Mouse (Mus musculus) E14TG2a.4 (cell line): ENCODE results near the gene Itpr2.

Experiments used
- H3K27me3 ChIP-seq: 2 replicates; pipeline ENCODE4 v1.6.1; 2014; ENCODE audit warnings: low read length, control low read depth; ENCODE audit not compliant: insufficient read depth
- H3K36me3 ChIP-seq: 2 replicates; pipeline ENCODE4 v1.6.1; 2014; ENCODE audit warnings: low read length, control low read depth; ENCODE audit not compliant: insufficient read depth
- H3K4me1 ChIP-seq: replicated peaks from 2 replicates; pipeline ENCODE4 v1.6.1; 2014; ENCODE audit warnings: low read depth, low read length, control low read depth
- H3K4me3 ChIP-seq: replicated peaks from 2 replicates; pipeline ENCODE4 v1.5.1; 2014; ENCODE audit warnings: mild to moderate bottlenecking, low read length
- H3K9me3 ChIP-seq: 2 replicates; pipeline ENCODE4 v1.6.1; 2014; ENCODE audit warnings: low read length, control low read depth
- CTCF ChIP-seq: conservative IDR thresholded peaks from 2 replicates; pipeline ENCODE4 v1.5.1; 2014; ENCODE audit warnings: low read length
- NANOG ChIP-seq: IDR thresholded peaks from 2 replicates; pipeline ENCODE4 v1.6.1; 2014; ENCODE audit warnings: borderline replicate concordance, low read length, mixed read lengths
- POU5F1 ChIP-seq: IDR thresholded peaks from 2 replicates; pipeline ENCODE4 v1.6.1; 2014; ENCODE audit warnings: low read length, borderline replicate concordance

Itpr2 gene

DNA sequence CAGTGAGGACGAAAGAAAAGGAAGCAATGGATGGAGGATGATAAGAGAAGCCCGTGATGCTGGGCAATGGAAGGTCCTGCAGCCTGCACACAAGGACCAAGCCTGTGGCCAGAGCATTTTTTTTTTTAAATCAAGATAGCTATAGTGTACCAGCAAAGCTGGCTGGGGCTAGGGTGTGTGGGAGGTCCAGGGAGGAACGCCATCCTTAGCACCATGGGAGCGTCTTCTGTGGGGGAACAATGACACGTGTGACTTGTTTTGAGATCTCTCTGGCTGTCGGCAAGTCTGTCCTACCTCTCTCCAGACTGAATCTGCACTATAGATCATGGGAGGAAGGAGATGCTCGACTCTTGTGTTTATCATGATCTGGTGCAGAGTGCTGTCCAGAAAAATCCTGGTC is 365.8 kb downstream of the Itpr2 start:
- Histone ChIP-seq H3K4me3 (no peak overlapping the region), H3K9me3 (no peaks in the 10 kb centered on the region), H3K36me3 (no peaks in the 10 kb centered on the region), H3K27me3 (peaks cover 11% of the 10 kb centered on the region; the same call in 1 of the 2 replicates), H3K4me1 (no peaks in the 10 kb centered on the region)
- TF ChIP-seq POU5F1, result no peak
- no peak for TF ChIP-seq NANOG
- no peak for TF ChIP-seq CTCF

DNA sequence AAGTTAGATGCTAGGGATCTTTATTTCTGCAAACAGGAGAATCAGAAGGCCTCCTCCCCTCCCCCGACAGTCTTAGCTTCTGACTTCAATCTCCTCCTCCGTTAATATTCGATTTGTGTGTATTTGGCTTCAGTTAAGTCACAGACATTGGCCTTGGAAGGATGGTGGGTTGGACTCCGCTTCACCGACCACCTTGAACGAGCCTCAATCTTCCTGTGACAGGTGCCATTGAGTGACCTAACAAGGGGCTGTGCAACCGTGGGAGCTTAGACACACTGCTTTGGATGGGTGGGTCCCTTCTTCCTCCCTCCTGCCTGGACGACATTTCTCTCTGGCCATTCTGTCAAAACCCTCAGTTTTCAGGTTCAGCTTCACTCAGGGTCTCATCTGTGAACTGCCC is 366.7 kb downstream of the Itpr2 start:
- Histone ChIP-seq H3K27me3 (peaks cover 7% of the 10 kb centered on the region; the same call in 1 of the 2 replicates), H3K36me3 (no peaks in the 10 kb centered on the region), H3K4me3 (no peak overlapping the region), H3K4me1 (no peaks in the 10 kb centered on the region), H3K9me3 (no peaks in the 10 kb centered on the region)
- TF ChIP-seq NANOG (no peak), CTCF (no peak), POU5F1 (no peak)

DNA sequence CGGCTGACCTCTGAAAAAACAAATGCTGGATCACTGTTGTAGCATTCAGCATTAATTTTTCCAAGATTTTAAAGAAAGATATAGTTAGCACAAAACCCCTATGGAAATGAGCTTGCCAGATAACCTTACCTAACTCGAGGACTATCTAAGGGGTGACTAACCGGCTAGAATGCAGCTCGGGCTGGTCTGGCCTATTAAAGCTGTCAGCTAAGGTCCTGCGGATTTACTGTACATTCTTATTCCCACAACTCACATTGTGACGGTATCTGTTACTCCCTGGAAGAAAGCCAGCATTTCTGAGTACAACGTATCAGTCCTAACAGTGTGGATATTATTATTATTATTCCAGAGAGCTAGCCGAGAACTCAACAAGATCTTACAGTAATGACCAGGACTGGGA is 368.1 kb downstream of the Itpr2 start:
- Histone ChIP-seq H3K36me3 (no peaks in the 10 kb centered on the region), H3K4me3 (no peak overlapping the region), H3K27me3 (peaks cover 3% of the 10 kb centered on the region; the same call in 1 of the 2 replicates), H3K4me1 (no peaks in the 10 kb centered on the region), H3K9me3 (no peaks in the 10 kb centered on the region)
- no peak for TF ChIP-seq POU5F1
- TF ChIP-seq CTCF, result no peak

DNA sequence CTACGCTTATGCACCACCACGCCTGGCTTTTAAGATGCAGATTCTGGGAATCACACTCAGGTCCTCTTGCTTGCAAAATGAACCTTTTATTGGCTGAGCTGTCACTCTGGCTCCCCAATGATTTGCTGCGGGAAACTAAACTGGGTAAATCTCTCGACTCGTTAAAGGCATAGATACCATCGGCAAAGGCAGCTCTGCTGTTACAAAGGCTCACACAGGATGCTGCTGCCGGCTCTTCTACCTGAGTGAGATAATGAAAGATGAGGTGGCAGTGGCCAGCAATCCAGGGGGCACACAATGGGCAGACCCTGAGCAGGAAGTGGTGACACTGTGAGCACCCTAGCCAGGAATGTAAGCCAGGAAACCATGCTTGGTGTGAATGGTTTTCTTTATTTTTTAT is 373.0 kb downstream of the Itpr2 start:
- TF ChIP-seq NANOG (no peak), POU5F1 (no peak), CTCF (no peak)
- no peaks in the 10 kb centered on the region for H3K36me3 ChIP-seq
- no peaks in the 10 kb centered on the region for H3K9me3 ChIP-seq
- H3K4me1 ChIP-seq, result no peaks in the 10 kb centered on the region
- no peaks in the 10 kb centered on the region for H3K27me3 ChIP-seq
- H3K4me3 ChIP-seq, result no peak overlapping the region

DNA sequence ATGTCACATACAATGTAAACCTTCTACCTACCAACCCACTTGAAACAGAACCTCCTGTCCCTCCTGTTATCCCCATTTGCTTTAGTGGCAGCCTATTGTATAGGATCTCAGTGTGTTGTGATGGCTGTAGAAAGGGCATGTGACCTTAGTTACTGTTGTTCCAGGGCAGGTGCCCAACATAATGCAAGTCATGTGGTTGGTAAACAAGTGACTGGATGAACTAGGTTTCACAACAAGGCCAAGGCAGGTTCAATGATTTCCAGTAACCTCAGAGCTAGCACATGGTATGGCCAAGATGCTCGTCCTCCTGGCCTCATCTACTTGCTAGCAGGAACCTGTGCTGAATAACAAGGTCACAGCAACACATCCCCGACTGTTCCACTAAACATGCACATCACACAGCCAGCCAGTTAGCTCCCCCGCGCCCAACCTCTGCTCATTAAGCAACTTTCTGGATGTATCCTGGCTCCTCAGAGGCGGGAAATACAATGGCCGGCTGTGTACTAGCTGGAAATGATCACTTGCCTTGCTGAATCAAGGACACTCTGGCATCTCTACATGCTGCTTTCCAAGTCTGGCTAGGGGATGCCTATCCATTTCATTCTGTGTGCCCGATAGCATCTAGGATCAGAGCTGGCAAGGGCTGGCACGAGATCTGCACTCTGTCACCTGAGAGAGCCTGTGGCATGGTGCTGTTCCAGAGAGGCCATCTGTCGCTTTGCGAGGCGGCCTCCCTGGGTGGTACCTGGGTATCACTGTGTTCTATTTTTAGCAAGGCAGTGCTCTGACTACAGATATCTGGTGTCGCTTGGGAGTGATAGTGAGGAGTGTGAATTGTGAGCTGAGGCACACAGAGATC is 375.0 kb downstream of the Itpr2 start:
- Histone ChIP-seq H3K4me3 (no peak overlapping the region), H3K27me3 (no peaks in the 10 kb centered on the region), H3K4me1 (no peaks in the 10 kb centered on the region), H3K9me3 (no peaks in the 10 kb centered on the region), H3K36me3 (no peaks in the 10 kb centered on the region)
- TF ChIP-seq NANOG (no peak), CTCF (no peak), POU5F1 (no peak)

DNA sequence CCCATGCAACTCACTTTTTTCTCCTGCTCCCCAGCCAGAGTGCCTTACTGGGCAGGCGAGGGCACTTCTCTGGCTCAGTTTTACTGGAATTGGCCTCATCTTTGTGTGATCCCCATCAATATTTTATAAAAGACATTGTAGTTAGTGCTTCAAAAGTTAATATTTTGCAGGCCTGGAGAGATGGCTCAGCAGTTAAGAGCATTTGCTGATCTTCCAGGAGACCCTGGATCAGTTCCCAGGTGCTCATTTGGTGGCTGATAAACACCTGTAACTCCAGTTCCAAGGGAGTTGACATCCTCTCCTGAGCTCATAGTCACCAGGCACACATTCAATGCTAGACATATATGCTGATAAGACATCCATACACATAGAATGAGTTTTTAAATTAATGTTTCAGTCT is 376.4 kb downstream of the Itpr2 start:
- no peaks in the 10 kb centered on the region for H3K4me1 ChIP-seq
- no peaks in the 10 kb centered on the region for H3K9me3 ChIP-seq
- no peak overlapping the region for H3K4me3 ChIP-seq
- no peak for TF ChIP-seq POU5F1
- TF ChIP-seq CTCF, result no peak
- TF ChIP-seq NANOG, result no peak
- H3K36me3 ChIP-seq, result no peaks in the 10 kb centered on the region
- H3K27me3 ChIP-seq, result no peaks in the 10 kb centered on the region

DNA sequence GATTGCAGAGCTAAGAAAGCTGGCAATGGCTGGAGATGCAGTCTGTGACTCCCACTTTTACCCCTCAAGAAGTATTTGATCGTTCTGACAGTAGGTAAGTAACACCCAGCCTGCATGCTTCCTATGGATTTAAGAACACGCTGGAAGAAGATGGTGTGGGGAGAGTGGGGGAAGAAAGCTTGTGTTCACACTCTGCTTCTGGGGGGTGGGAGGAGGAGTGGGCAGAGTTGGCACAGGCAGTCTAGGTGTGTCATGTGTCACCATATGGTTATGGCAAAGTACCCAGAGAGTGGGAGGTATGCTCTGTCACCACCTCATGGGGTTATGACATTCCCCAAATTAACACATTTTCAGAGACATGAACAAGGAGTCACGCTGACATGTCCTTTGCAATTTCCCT is 377.5 kb downstream of the Itpr2 start:
- Histone ChIP-seq H3K9me3 (no peaks in the 10 kb centered on the region), H3K4me1 (no peaks in the 10 kb centered on the region), H3K4me3 (no peak overlapping the region), H3K36me3 (no peaks in the 10 kb centered on the region), H3K27me3 (no peaks in the 10 kb centered on the region)
- TF ChIP-seq NANOG (no peak), POU5F1 (no peak), CTCF (no peak)

DNA sequence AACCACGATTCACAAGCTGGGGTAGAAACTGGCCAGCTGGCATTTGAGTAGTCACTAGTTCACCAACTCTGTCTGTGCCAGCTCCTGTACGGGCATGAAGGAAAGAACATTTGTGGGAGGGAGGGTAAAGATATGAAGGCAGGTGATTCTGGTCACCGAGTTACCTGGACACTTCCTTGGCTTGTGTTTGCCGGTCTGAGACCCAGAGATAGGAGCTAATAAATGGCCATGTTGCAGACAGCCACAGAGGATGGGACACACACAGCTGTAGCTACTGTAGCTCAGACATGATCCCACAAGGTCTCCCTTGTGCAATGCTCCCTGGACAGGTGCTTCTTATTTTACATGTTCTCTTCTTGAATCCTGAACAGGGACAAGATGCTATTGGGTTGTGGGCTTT is 378.4 kb downstream of the Itpr2 start:
- no peaks in the 10 kb centered on the region for H3K4me1 ChIP-seq
- no peaks in the 10 kb centered on the region for H3K27me3 ChIP-seq
- H3K9me3 ChIP-seq, result no peaks in the 10 kb centered on the region
- H3K4me3 ChIP-seq, result no peak overlapping the region
- H3K36me3 ChIP-seq, result no peaks in the 10 kb centered on the region
- TF ChIP-seq NANOG (no peak), CTCF (no peak), POU5F1 (no peak)

DNA sequence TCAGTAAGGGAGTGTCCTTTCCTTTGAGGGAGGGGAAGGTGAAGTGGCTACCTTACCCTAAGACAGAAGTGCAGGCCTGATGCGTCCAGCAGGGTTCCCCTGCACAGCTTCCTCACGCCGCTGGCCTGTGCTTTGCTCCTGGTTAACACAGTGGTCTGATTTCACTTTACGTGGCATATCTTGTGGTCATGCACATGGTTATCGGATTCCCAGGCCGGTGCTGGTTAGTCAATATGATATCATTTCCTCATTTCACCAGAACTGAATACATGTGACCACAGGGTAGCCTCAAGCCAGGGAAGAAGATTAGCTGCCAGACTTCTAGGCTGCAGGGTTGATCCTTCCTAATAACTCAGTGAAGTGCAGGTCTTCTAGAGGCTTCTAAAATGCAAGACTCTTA is 381.9 kb downstream of the Itpr2 start:
- H3K4me3 ChIP-seq, result no peak overlapping the region
- TF ChIP-seq POU5F1 (no peak), NANOG (no peak), CTCF (no peak)
- no peaks in the 10 kb centered on the region for H3K9me3 ChIP-seq
- no peaks in the 10 kb centered on the region for H3K27me3 ChIP-seq
- no peaks in the 10 kb centered on the region for H3K36me3 ChIP-seq
- H3K4me1 ChIP-seq, result no peaks in the 10 kb centered on the region; the same call in 1 of the 2 replicates
